Mouse (Mus musculus): ENCODE data around the gene Dus4l.

GRCm38 (mm10) chr12:31667187-31667586 is 12.6 kb upstream of the Dus4l start:
- no peak for TF ChIP-seq CTCF (IDR thresholded peaks at IDR 0.05; ENCODE audit: low read depth)
- no peak for TF ChIP-seq EP300 (IDR thresholded peaks at IDR 0.05; ENCODE audit: low read depth)
